Mouse (Mus musculus): Measurements from ENCODE around the gene Vps25.

Vps25 gene

GRCm38 (mm10) chr11:101245855-101246701, 7.4 kb upstream of the Vps25 start, which contains the start of gene Ramp2:
TSS of gene Ramp2 (plus strand) at chr11:101246028.
- DNase-seq: peak; percentile 24

GRCm38 (mm10) chr11:101246702-101247012, 6.8 kb upstream of the Vps25 start:
- DNase-seq: no peak

- no peak for DNase-seq
Observed at GRCm38 (mm10) chr11:101247521-101248030, 5.9 kb upstream of the Vps25 start.

GRCm38 (mm10) chr11:101248258-101248994, 5.1 kb upstream of the Vps25 start:
- peak; percentile 68 to 74 for DNase-seq

GRCm38 (mm10) chr11:101251031-101251430, 2.5 kb upstream of the Vps25 start:
- no peak for DNase-seq

GRCm38 (mm10) chr11:101252941-101253340, 566 bp upstream of the Vps25 start:
- DNase-seq: peak in 1 of 2 experiments; percentile 17

GRCm38 (mm10) chr11:101255826-101256775, 2.6 kb downstream of the Vps25 start:
- DNase-seq: no peak

- no peak for DNase-seq
Observed at GRCm38 (mm10) chr11:101259261-101259712, 5.8 kb downstream of the Vps25 start.

- DNase-seq: peak; percentile 52 to 53
Observed at GRCm38 (mm10) chr11:101259948-101260825, 6.7 kb downstream of the Vps25 start, which contains the start of gene Wnk4. TSS of gene Wnk4 (plus strand) at chr11:101260567.

- peak; percentile 16 to 41 for DNase-seq
Observed at GRCm38 (mm10) chr11:101260826-101261380, 7.4 kb downstream of the Vps25 start.

GRCm38 (mm10) chr11:101262272-101262967, 8.9 kb downstream of the Vps25 start:
- peak in 1 of 2 experiments; percentile 21 for DNase-seq

- DNase-seq: no peak
Observed at GRCm38 (mm10) chr11:101263138-101263988, 9.9 kb downstream of the Vps25 start.

GRCm38 (mm10) chr11:101263989-101264280, 10.4 kb downstream of the Vps25 start:
- no peak for DNase-seq

- no peak for DNase-seq
Observed at GRCm38 (mm10) chr11:101264954-101265471, 11.5 kb downstream of the Vps25 start.

- DNase-seq: no peak
Observed at GRCm38 (mm10) chr11:101265906-101266305, 12.4 kb downstream of the Vps25 start.

- peak; percentile 63 to 74 for DNase-seq
Observed at GRCm38 (mm10) chr11:101269577-101270116, 16.1 kb downstream of the Vps25 start.

- no peak for DNase-seq
Observed at GRCm38 (mm10) chr11:101272446-101272845, 18.9 kb downstream of the Vps25 start.

GRCm38 (mm10) chr11:101275309-101275708, 21.8 kb downstream of the Vps25 start:
- no peak for DNase-seq

Data from cerebellum, postnatal 14 days (tissue).